Mouse (Mus musculus): ENCODE data around the gene Chic2. TPM values are rescaled to one million over a fixed set of nuclear protein-coding genes. Genes with fewer than 3 reads are reported as not detected.

Chic2 gene
- polyA plus RNA-seq, 1 experiment from 2014 or later: 32.5 TPM

GRCm38 (mm10) chr5:75004755-75005154 is 39.8 kb downstream of the Chic2 start:
- no peak overlapping the region for H3K27ac ChIP-seq
- H3K4me1 ChIP-seq: no peaks in the 10 kb centered on the region
- peaks cover 48% of the 10 kb centered on the region for H3K36me3 ChIP-seq
- WGBS (ENCODE audit: insufficient replicate concordance): 60% methylated on average over 3 of the region's 3 CpGs
- H3K9ac ChIP-seq: no peak overlapping the region
- H3K4me3 ChIP-seq: no peak overlapping the region
- H3K27me3 ChIP-seq (replicated peaks): no peaks in the 10 kb centered on the region
- no peak overlapping the region for H3K4me2 ChIP-seq
- 0 out of 2 replicates have a peak, but pooled peaks have one; percentile 37 for ATAC-seq
- no peaks in the 10 kb centered on the region for H3K9me3 ChIP-seq (replicated peaks)

- H3K9ac ChIP-seq: no peak overlapping the region
- no peak overlapping the region for H3K4me2 ChIP-seq
- WGBS (ENCODE audit: insufficient replicate concordance): 68% methylated on average over 3 of the region's 3 CpGs
- H3K4me3 ChIP-seq: no peak overlapping the region
- H3K4me1 ChIP-seq: no peaks in the 10 kb centered on the region
- H3K27me3 ChIP-seq (replicated peaks): no peaks in the 10 kb centered on the region
- H3K36me3 ChIP-seq: peaks cover 47% of the 10 kb centered on the region
- no peak for ATAC-seq
- H3K9me3 ChIP-seq (replicated peaks): no peaks in the 10 kb centered on the region
- H3K27ac ChIP-seq: no peak overlapping the region
These were observed 42.5 kb downstream of the Chic2 start for GRCm38 (mm10) chr5:75002109-75002508.

- ATAC-seq: no peak
- H3K36me3 ChIP-seq: peaks cover 49% of the 10 kb centered on the region
- WGBS (ENCODE audit: insufficient replicate concordance): 84% methylated on average over 12 of the region's 12 CpGs
- H3K9me3 ChIP-seq (replicated peaks): no peaks in the 10 kb centered on the region
- H3K4me2 ChIP-seq: no peak overlapping the region
- no peaks in the 10 kb centered on the region for H3K4me1 ChIP-seq
- no peak overlapping the region for H3K9ac ChIP-seq
- H3K27ac ChIP-seq: no peak overlapping the region
- no peak overlapping the region for H3K4me3 ChIP-seq
- H3K27me3 ChIP-seq (replicated peaks): no peaks in the 10 kb centered on the region
These were observed 45.7 kb downstream of the Chic2 start for GRCm38 (mm10) chr5:74998716-74999512.

- Histone ChIP-seq H3K4me2 (no peak overlapping the region), H3K9ac (no peak overlapping the region), H3K27ac (no peak overlapping the region), H3K27me3 (replicated peaks) (no peaks in the 10 kb centered on the region), H3K4me1 (no peaks in the 10 kb centered on the region), H3K4me3 (no peak overlapping the region), H3K9me3 (replicated peaks) (no peaks in the 10 kb centered on the region; the same call in 1 of the 2 replicates), H3K36me3 (peaks cover 29% of the 10 kb centered on the region)
- WGBS (ENCODE audit: insufficient replicate concordance): 80% methylated on average over 8 of the region's 8 CpGs
- ATAC-seq: no peak
These were observed 49.6 kb downstream of the Chic2 start for GRCm38 (mm10) chr5:74994947-74995346.

GRCm38 (mm10) chr5:74984101-74984500 is 60.5 kb downstream of the Chic2 start:
- 73% methylated on average over 5 of the region's 5 CpGs for WGBS (ENCODE audit: insufficient replicate concordance)
- Histone ChIP-seq H3K9ac (no peak overlapping the region), H3K27ac (no peak overlapping the region), H3K9me3 (replicated peaks) (0 out of 2 replicates have a peak, but pooled peaks cover 3% of the 10 kb centered on the region), H3K36me3 (no peaks in the 10 kb centered on the region), H3K4me1 (no peaks in the 10 kb centered on the region), H3K27me3 (replicated peaks) (no peaks in the 10 kb centered on the region; the same call in 1 of the 2 replicates), H3K4me2 (no peak overlapping the region), H3K4me3 (no peak overlapping the region)
- no peak for ATAC-seq

- WGBS (ENCODE audit: insufficient replicate concordance): 64% methylated on average over 4 of the region's 4 CpGs
- H3K4me2 ChIP-seq: no peak overlapping the region
- no peaks in the 10 kb centered on the region for H3K9me3 ChIP-seq (replicated peaks)
- H3K27ac ChIP-seq: no peak overlapping the region
- H3K9ac ChIP-seq: no peak overlapping the region
- ATAC-seq: no peak
- 0 out of 2 replicates have a peak, but pooled peaks cover 4% of the 10 kb centered on the region for H3K4me1 ChIP-seq
- H3K27me3 ChIP-seq (replicated peaks): no peaks in the 10 kb centered on the region; the same call in 1 of the 2 replicates
- H3K4me3 ChIP-seq: no peak overlapping the region
- no peaks in the 10 kb centered on the region for H3K36me3 ChIP-seq
These were observed 64.0 kb downstream of the Chic2 start for GRCm38 (mm10) chr5:74980574-74980973.

GRCm38 (mm10) chr5:74980154-74980553 is 64.4 kb downstream of the Chic2 start:
- Histone ChIP-seq H3K9ac (no peak overlapping the region), H3K36me3 (no peaks in the 10 kb centered on the region), H3K9me3 (replicated peaks) (no peaks in the 10 kb centered on the region), H3K4me1 (peaks cover 8% of the 10 kb centered on the region; the same call in 1 of the 2 replicates), H3K4me3 (no peak overlapping the region), H3K27me3 (replicated peaks) (no peaks in the 10 kb centered on the region; the same call in 1 of the 2 replicates), H3K4me2 (no peak overlapping the region), H3K27ac (no peak overlapping the region)
- ATAC-seq: no peak
- 12% methylated on average over 7 of the region's 7 CpGs for WGBS (ENCODE audit: insufficient replicate concordance)

- Histone ChIP-seq H3K4me3 (no peak overlapping the region), H3K4me1 (peaks cover 13% of the 10 kb centered on the region; the same call in 1 of the 2 replicates), H3K9ac (no peak overlapping the region), H3K27me3 (replicated peaks) (no peaks in the 10 kb centered on the region; the same call in 1 of the 2 replicates), H3K9me3 (replicated peaks) (no peaks in the 10 kb centered on the region), H3K27ac (no peak overlapping the region), H3K4me2 (no peak overlapping the region), H3K36me3 (no peaks in the 10 kb centered on the region)
- WGBS (ENCODE audit: insufficient replicate concordance): 33% methylated on average over 7 of the region's 7 CpGs
- ATAC-seq: no peak
These were observed 65.0 kb downstream of the Chic2 start for GRCm38 (mm10) chr5:74979586-74979985.

- WGBS (ENCODE audit: insufficient replicate concordance): 48% methylated on average over 7 of the region's 7 CpGs
- no peak for ATAC-seq
- no peak overlapping the region for H3K27ac ChIP-seq
- H3K9ac ChIP-seq: no peak overlapping the region
- no peaks in the 10 kb centered on the region; the same call in 1 of the 2 replicates for H3K27me3 ChIP-seq (replicated peaks)
- H3K4me2 ChIP-seq: no peak overlapping the region
- no peaks in the 10 kb centered on the region for H3K36me3 ChIP-seq
- peaks cover 14% of the 10 kb centered on the region; the same call in 1 of the 2 replicates for H3K4me1 ChIP-seq
- H3K9me3 ChIP-seq (replicated peaks): no peaks in the 10 kb centered on the region
- no peak overlapping the region for H3K4me3 ChIP-seq
These were observed 69.1 kb downstream of the Chic2 start for GRCm38 (mm10) chr5:74975507-74975906.

- WGBS (ENCODE audit: insufficient replicate concordance): 55% methylated on average over 12 of the region's 12 CpGs
- peaks cover 14% of the 10 kb centered on the region; the same call in 1 of the 2 replicates for H3K4me1 ChIP-seq
- H3K27me3 ChIP-seq (replicated peaks): no peaks in the 10 kb centered on the region; the same call in 1 of the 2 replicates
- no peak overlapping the region for H3K27ac ChIP-seq
- H3K9ac ChIP-seq: no peak overlapping the region
- H3K9me3 ChIP-seq (replicated peaks): no peaks in the 10 kb centered on the region
- H3K4me2 ChIP-seq: no peak overlapping the region
- H3K36me3 ChIP-seq: no peaks in the 10 kb centered on the region
- no peak overlapping the region for H3K4me3 ChIP-seq
- no peak for ATAC-seq
These were observed 69.7 kb downstream of the Chic2 start for GRCm38 (mm10) chr5:74974726-74975411.

- no peak overlapping the region for H3K4me2 ChIP-seq
- 74% methylated on average over 22 of the region's 22 CpGs for WGBS (ENCODE audit: insufficient replicate concordance)
- no peak overlapping the region for H3K4me3 ChIP-seq
- H3K9me3 ChIP-seq (replicated peaks): no peaks in the 10 kb centered on the region
- no peaks in the 10 kb centered on the region for H3K36me3 ChIP-seq
- peaks cover 14% of the 10 kb centered on the region; the same call in 1 of the 2 replicates for H3K4me1 ChIP-seq
- H3K9ac ChIP-seq: no peak overlapping the region
- peak; percentile 55 for ATAC-seq
- no peaks in the 10 kb centered on the region for H3K27me3 ChIP-seq (replicated peaks)
- no peak overlapping the region for H3K27ac ChIP-seq
These were observed 70.5 kb downstream of the Chic2 start for GRCm38 (mm10) chr5:74974061-74974581.

- Histone ChIP-seq H3K27me3 (replicated peaks) (no peaks in the 10 kb centered on the region), H3K4me3 (no peak overlapping the region), H3K9ac (no peak overlapping the region), H3K9me3 (replicated peaks) (no peaks in the 10 kb centered on the region), H3K36me3 (no peaks in the 10 kb centered on the region), H3K27ac (no peak overlapping the region), H3K4me2 (no peak overlapping the region), H3K4me1 (peaks cover 14% of the 10 kb centered on the region; the same call in 1 of the 2 replicates)
- no peak for ATAC-seq
- whole genome bisulfite sequencing (ENCODE audit: insufficient replicate concordance): 60% methylated on average over 7 of the region's 7 CpGs
These were observed 73.2 kb downstream of the Chic2 start for GRCm38 (mm10) chr5:74971418-74971817.
